Comparison of ENCODE assay signal across 9 mouse cellular contexts in the genomic region with DNA sequence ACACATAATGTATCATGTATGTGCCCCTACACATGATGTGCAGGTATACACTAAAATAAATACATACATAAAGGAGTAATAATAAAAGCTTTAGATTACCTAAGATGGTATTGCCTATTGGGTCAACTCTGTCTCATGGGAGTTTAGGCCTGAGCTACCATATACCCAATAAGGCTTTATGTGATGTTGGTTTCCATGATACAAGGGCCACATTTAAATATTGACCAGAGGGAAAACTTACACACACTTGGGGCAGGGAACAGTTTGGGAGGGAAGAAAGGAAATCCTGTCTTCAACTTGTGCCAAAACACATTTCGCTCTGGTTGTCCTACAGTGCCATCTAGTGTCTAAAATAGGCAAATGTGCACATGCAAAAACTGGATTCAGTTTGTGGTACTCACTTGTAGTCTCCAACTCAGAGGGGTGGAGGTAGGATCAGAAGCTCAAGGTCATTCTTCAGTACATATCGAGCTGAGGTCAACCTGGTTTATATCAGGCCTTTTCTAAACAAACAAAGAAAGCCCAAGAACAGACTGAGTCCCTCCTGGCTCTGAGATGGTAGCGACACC. TPM values are rescaled to one million over a fixed set of nuclear protein-coding genes. Genes with fewer than 3 reads are reported as not detected.
A peak's percentile ranks its signal among the peaks of the same experiment; 100 is the strongest.
DNase-seq lines count a peak whose midpoint lies in the region; ATAC-seq lines count a peak whose summit lies in the region.
"Had no signal": no experiment of that assay in that cellular context is flagged by ENCODE, and none has a peak within 500 bp of the region (broad histone marks: within the 10 kb centered on the region; RNA-seq: fewer than 3 reads in every experiment).

No protein-coding gene starts in this region.

- H3K27me3 ChIP-seq in neural tube, embryonic 15.5 days (replicated peaks): peaks cover 12% of the 10 kb centered on the region; the same call in 1 of the 2 replicates
- H3K27me3 ChIP-seq: heart, embryonic 13.5 days; neural tube, embryonic 12.5 days had no signal

- H3K36me3 ChIP-seq in neural tube, embryonic 15.5 days: no peaks in the 10 kb centered on the region
- H3K36me3 ChIP-seq: heart, embryonic 13.5 days; neural tube, embryonic 12.5 days had no signal

- H3K4me2 ChIP-seq in neural tube, embryonic 15.5 days: no peak overlapping the region
- H3K4me2 ChIP-seq: heart, embryonic 13.5 days; neural tube, embryonic 12.5 days had no signal

- DNase-seq in neural tube, embryonic 10.5 days (ENCODE audit: extremely low spot score, low spot score): peak; percentile 21
- peak; percentile 17 for DNase-seq in Muller cell, postnatal 12 days (ENCODE audit: inconsistent ontology term)
- DNase-seq in cerebellum, adult 8-10 months: peak; percentile 35
- DNase-seq in heart, postnatal 10 days: peak; percentile 44 to 64
- DNase-seq in left cerebral cortex, adult 18-20 months (ENCODE audit: low spot score in 2 of 2): peak; percentile 9 to 19
- peak; percentile 75 for DNase-seq in retina, embryonic 14.5 days (ENCODE audit: low spot score)

- intact Hi-C loops in heart, postnatal 10 days (cut with DNase I): loop anchor here (1.0 to 10.0 kb wide), 7 partner anchors 36 to 1069 kb away; no protein-coding TSS in a partner anchor

- WGBS in neural tube, embryonic 15.5 days: 39% methylated on average over 3 of the region's 3 CpGs

- H3K4me1 ChIP-seq in neural tube, embryonic 15.5 days: no peaks in the 10 kb centered on the region
- H3K4me1 ChIP-seq: heart, embryonic 13.5 days; neural tube, embryonic 12.5 days had no signal

- H3K4me3 ChIP-seq in neural tube, embryonic 15.5 days (replicated peaks): no peak overlapping the region
- H3K4me3 ChIP-seq: heart, embryonic 13.5 days; neural tube, embryonic 12.5 days had no signal

- no peak for ATAC-seq in neural tube, embryonic 15.5 days (ENCODE audit: low FRiP score)

- no peak overlapping the region for H3K27ac ChIP-seq in neural tube, embryonic 15.5 days (replicated peaks)
- H3K27ac ChIP-seq: heart, embryonic 13.5 days; neural tube, embryonic 12.5 days had no signal

- H3K9ac ChIP-seq in neural tube, embryonic 15.5 days (replicated peaks): no peak overlapping the region
- H3K9ac ChIP-seq: heart, embryonic 13.5 days; neural tube, embryonic 12.5 days had no signal

- H3K9me3 ChIP-seq in neural tube, embryonic 15.5 days (replicated peaks): no peaks in the 10 kb centered on the region
- H3K9me3 ChIP-seq: heart, embryonic 13.5 days; neural tube, embryonic 12.5 days had no signal

RNA-seq across cellular contexts. Expression of a gene that starts 38.8 kb away (rescaled TPM):
- polyA plus RNA-seq in neural tube, embryonic 15.5 days (2015; fragmentation: Nextera tagmentation; extraction: Ambion mirVana): 5.2 and 5.3 TPM in 2 replicates
- 1 to 10 TPM; 7.3 to 7.4 TPM for total RNA-seq in heart, postnatal 10 days (2021)
- 100 to 1,000 TPM; 139 to 148 TPM for total RNA-seq in left cerebral cortex, adult 18-20 months (2021)

Comparison
In these comparisons a context has a peak if more than half of its experiments do, and no peak if none do; other contexts are left out.
1. DNase-seq: peak in every context shown above with its lines; median percentile 75 in retina, embryonic 14.5 days; 54 in heart, postnatal 10 days; 35 in cerebellum, adult 8-10 months; 21 in neural tube, embryonic 10.5 days; 17 in Muller cell, postnatal 12 days; 14 in left cerebral cortex, adult 18-20 months.
2. RNA of a gene that starts 38.8 kb away (total RNA-seq): 139 to 148 TPM in left cerebral cortex, adult 18-20 months; 7.3 to 7.4 TPM in heart, postnatal 10 days; every median in the first group is over 10 times any median in the second.